Mouse (Mus musculus): Measurements from ENCODE around the gene Commd8.
"Not testable (repeated sequence)": the region's sequence is repeated elsewhere in the genome, so short reads cannot be mapped to it uniquely, and the experiment has no call there.

Gene Commd8

DNA sequence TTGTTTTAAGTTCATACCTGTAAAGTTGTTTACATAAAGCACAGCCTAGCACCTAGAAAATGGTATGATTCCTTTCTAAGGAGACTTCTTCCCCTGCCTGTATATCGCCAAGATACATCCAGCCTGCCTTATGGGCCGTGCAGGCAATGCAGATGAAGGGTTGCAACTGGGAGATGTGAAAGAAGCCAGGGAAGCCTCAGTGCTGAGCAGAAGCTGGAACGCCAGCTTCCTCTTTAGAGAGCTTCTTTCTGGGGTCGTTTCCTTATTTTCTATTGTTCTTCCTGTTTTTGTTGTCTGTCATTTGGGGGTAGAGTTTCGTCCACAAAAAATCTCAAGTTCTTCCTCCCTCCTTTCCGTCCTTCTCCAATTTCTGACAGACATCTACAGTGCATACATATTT, 2.1 kb upstream of the Commd8 start:
- in situ Hi-C loops (cut with MboI, MseI), result loop anchor here (5.0 kb wide), 1 partner anchor 92 kb away; no protein-coding TSS in a partner anchor

DNA sequence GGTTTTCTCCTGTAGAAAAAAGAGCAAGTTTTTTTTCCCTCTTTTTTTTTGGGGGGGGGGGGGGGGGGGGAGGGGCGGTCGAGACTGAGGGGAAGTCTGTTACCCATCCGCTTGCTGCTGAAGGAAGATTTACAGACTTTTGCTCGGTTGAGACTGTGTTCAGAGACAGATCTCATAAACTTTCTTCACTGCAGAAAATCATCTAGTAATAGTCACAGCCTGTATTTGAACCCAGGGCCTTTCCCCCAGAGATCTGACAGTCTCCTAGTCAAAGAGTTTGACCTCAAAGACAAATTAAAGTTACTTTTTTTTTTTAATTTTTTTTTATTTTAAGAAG, 264 bp upstream of the Commd8 start:
- in situ Hi-C loops (cut with MboI, MseI), result no loop called here

DNA sequence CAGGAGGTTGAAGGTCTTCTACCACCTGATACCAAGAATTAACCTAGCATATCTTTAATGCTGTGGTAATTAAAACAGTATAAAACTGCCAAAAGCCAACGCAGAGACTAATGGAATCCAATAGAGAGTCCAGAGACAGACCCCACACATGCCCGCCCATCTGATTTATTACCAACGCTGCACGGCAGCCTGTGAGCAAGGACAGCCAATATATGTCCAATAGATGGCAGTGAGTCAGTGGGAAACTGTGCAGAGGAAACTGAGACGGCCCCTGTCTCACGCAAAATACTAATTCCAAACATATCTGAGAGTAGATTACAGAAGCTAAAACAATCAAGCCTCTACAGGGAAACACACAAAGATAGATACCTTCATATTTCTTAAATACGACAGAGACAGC, 3.6 kb downstream of the Commd8 start:
- in situ Hi-C loops (cut with MboI, MseI), result no loop called here

DNA sequence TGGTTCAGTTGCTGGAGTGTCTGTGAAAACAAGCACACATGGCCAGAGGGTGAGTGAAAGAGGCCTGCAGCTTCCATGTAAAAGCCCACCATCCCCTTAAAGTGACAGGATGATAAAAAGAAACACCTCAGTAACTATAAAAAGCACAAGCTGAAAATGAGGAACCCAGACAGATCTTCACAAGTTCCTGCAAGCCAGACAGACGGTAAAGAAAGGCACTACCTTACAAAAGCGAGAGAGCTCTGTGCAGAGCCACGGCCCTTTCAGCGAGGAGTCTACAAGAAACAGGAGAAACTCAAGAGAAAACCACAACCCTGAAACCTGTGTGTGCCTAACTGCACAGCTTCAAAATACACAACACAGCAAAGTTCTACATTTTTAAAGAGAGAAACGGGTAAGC, 5.1 kb downstream of the Commd8 start:
- in situ Hi-C loops (cut with MboI, MseI), result no loop called here

DNA sequence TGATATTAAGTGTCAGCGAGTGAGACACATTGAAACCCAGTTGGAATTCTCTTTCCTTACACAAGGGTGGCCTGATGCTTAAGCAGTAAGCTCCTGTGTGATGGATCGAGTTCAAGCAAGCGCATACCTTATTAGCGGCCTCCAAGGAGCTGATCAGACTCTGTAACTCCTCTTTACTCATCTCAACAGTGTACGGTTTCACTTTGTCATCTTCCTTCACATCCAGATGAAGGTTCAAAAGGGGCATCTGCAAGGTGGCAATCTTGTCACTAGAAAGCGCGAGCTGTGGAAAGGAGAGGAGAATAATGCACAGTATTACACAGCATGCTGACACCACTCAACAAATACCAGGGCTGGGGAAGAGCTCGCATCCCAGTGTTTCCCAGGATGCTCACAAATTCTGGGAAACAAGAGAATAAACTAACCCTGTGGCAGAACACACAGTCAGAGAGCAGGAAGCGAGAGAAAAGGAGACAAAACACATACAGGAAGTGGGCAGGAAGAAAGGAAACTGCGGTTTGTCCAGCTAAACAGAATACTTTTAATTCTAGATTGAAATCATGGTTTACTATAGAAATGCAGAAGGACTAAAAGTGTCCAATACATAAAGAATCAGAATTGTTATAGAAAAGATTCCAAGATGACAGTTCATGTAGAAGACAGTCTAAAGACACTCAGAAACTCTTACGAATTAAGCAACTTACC, 7.1 kb downstream of the Commd8 start:
- in situ Hi-C loops (cut with MboI, MseI), result no loop called here

DNA sequence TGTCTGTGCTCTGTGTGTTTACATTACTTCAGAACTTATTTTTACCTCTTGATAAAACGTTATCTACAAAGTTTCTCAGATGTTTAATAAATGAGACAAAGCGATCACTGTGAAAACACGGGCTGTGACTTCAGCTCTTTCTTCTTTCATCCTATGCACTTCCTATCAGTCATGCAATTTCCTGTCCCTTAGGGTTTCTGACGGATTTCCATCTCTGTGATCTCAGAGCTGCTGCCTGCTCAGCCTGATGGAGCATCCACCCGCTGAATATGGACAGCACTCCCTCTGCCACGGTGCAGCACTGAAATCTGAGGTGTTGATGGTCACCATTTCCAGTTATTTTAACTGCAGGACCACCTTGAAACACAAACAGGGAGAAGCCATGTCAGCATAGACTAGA, 8.5 kb downstream of the Commd8 start:
- in situ Hi-C loops (cut with MboI, MseI), result no loop called here

DNA sequence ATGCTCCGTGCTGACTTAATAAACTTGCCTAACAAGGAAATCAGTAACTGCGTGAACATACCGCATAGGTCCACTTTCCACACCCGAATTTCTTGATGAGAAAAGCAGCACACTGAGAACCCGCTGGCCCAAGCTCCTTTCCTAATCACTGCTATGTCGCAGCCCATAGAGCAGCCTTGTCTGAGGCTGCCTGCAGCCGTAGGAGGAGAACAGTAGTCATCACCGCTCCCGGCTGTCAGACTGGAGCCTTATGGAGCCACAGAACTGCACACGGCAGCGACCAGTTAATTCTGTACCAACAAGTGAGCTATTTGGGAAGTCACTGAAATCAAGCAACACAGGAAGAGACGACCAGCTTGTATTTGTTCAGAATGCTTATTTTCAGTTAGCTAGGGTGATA, 9.3 kb downstream of the Commd8 start:
- in situ Hi-C loops (cut with MboI, MseI), result no loop called here

DNA sequence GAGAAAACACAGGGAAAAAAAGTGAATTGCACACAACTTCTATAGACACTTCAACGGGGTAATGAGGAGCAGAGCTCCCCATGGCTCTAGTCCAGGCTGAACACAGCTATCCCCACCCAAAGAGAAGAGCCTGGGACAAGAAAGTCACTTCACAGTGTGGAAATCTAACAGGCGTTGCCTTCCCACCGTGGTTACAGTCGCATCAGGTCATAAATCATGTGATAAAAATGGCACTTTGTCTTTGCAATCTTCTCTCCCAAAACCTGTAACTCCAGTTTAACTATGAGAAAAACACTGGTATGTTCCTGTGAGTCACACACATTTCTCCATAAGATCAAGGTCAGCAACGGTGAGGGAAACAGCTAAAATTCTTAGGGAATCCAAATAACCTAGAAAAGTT, 11.4 kb downstream of the Commd8 start:
- in situ Hi-C loops (cut with MboI, MseI), result no loop called here

DNA sequence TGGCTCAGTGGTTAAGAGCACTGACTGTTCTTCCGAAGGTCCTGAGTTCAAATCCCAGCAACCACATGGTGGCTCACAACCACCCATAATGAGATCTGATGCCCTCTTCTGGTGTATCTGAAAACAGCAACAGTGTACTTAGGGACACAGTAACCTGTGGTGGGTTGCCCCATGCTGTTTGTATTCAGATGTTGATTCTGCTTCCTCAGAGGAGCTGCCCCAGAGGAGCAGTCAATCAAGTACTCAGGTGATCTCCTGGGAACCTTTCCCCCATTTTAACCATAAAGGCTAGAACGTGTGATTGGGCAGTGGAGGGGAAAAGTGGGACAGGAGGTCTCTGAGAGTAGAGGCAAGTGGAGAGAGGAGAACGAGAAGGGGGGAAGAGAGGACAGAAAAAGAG, 12.3 kb downstream of the Commd8 start:
- in situ Hi-C loops (cut with MboI, MseI), result not testable (repeated sequence)

DNA sequence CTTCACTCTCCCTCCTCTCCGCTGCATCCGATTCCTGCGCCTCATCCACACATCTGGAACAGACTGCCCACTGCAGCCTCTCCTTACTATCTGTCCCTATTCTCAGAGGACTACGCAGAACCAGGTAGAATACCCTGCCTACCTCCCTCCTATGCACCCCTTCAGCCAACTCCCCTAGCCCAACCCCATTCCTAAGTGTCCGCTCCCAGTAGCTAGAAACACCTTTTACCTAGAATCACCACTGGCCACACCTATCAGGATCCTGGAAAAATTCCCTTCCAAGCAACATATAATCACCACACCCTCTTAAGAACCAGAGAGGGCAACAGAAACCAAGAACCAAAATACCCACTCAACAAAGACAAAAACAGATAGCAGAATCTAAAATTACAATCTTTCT, 17.1 kb downstream of the Commd8 start:
- in situ Hi-C loops (cut with MboI, MseI), result no loop called here

DNA sequence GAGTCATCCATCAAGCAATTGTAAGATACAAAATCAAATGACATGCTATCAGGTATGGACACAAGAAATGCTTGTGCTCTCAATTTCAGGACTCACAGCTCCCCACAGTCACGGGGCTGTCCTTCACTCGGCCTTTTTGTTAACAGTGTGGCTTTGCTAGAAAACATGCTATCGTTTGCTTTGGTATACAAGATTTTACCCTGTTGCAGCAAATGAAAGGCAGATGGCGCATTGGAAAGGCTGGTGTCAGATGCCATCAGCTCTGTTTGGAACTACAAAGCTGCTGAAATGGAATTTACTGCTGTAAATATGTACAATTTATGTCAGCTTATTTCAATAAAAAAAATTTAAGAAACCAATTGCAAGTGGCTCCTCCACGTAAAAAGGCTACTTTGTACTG, 19.3 kb downstream of the Commd8 start:
- in situ Hi-C loops (cut with MboI, MseI), result no loop called here

DNA sequence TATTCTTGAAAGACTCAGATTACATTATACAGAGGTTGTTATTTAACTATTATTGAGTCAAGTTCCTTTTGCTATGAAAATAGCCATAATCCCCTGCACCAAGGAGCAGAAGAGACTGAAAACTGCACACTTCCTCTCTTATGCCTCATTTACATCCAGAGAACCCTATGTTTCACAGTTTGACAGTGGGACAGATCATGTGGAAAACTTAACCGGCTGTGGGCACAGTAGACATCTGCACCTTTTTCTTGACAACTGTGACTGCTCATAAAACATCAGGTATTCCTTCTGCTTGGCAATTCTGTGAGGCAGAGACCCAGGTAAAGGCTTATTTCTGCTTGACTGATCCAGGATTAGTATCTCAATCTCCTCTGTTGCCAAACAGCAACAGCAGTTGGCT, 28.4 kb downstream of the Commd8 start:
- in situ Hi-C loops (cut with MboI, MseI), result no loop called here

DNA sequence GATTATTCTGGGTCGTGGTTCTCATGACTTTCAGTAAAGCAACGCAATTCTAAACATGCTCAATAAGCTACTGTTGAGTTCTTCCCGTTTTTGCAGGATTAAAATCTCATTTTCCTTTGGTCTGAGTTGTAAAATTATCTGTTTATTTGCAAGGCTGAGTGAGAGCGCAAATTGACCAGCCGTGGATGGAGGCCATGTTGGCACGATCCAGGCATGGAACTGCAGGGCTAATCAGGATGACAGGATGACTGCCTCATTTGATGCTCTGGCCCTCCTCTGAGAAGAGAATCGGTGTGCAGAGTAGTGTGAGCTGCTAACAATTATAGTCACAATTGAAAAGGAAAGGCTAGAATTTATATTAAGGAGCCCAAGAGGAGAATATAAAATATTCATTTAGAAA, 29.7 kb downstream of the Commd8 start:
- in situ Hi-C loops (cut with MboI, MseI), result no loop called here

DNA sequence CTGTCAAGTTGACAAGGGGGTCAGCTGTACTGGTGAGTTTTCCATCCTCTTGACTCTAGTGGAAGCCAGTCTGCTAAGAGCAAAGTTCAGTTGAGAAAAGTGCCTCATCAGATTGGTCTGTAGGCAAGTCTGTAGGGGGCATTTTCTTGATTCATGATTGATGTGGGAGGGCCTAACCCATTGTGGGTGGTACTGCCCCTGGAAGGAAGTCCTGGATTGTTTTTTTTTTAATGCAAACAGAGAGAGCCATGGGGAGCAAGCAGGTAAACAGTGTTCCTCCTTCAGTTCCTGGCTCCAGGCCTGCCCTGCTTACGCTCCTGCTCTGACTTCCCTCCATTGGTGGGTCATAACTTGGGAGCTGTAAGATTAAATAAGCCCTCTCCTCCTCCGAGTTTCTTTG, 34.1 kb downstream of the Commd8 start:
- in situ Hi-C loops (cut with MboI, MseI), result no loop called here

DNA sequence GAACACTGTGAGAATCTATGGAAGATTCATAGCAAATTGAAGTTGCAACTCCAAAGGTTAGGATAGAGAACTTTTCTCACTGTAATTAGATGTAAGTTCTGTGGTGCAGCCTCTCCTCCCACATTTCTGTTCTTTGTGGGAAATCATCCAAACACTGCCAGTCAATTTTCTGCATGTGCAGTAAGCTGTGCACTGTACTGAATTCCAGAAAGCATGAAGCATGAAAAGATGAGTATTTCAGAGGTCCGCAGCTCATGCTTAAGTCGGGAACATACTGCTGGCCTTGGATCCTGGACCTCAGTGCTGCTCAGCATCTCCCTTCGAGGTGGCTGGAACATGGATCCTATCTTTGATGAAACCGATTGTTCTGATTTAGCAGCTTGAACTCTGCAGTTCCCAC, 41.3 kb downstream of the Commd8 start:
- in situ Hi-C loops (cut with MboI, MseI), result no loop called here

DNA sequence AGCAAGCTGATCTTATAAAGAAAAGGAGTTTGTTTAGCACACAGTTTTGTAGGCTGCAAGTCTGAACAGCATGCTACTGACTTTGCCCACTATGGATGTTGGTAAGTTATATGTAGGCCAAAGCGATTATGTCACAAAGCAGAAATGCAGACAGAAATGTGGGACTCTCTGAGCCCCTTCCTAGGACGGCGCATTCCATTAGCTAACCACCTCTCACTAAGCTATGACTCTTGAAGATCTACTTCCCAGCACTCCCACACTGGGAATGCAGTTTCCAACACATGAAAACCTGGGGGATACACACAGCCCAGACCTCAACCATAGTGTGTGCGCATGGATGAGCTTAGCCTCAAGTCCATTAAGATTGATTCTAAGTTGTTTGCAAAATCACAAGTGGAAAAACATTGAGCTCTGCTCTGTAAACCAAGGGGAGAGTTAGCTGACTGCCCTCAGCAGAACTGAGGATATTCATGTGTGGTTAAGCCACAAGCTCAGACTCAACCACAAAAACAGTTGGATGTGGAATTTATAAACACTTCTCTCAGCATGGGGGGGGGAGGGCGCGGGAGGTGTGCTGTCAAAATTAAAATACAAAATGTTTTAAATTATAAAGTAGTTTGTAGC, 45.5 kb downstream of the Commd8 start:
- in situ Hi-C loops (cut with MboI, MseI), result no loop called here
